In the genomic region with DNA sequence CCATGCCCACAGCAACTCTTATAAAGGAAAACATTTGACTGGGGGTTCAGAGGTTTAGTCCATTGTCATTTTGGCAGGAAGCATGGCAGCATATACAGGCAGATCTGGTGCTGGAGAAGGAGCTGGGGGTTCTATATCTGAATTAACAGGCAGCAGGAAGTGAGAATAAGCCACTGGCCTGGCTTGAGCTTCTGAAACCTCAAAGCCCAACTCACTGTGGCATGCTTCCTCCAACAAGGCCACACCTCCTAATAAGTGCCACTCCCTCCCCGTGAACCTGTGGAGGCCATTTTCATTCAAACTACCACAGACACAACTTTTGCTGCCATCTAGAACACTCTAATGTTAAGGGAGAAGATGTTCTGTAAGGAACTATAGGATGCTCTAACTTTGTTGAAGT, we compare ENCODE assay signal across 35 mouse cellular contexts. TPM values are rescaled to one million over a fixed set of nuclear protein-coding genes. Genes with fewer than 3 reads are reported as not detected.
DNase-seq lines count a peak whose midpoint lies in the region; ATAC-seq and TF ChIP-seq lines count a peak whose summit lies in the region.
"Had no signal": no experiment of that assay in that cellular context is flagged by ENCODE, and none has a peak within 500 bp of the region (broad histone marks: within the 10 kb centered on the region; RNA-seq: fewer than 3 reads in every experiment).

No protein-coding gene starts in this region.

- H3K4me3 ChIP-seq in MEL (ENCODE audit: control insufficient read depth in 1 of 2, insufficient read depth in 1 of 2, low read depth in 2 of 2, low read length in 2 of 2): no peak overlapping the region
- H3K4me3 ChIP-seq in intestine, embryonic 16.5 days (ENCODE audit: low read length): no peak overlapping the region
- H3K4me3 ChIP-seq in gastrocnemius, adult 2 months: no peak overlapping the region
- H3K4me3 ChIP-seq: erythroblast, embryonic 14.5 days; forebrain, embryonic 12.5 days; heart, adult 2 months; heart, embryonic 13.5 days; hindbrain, embryonic 10.5 days; hindbrain, embryonic 15.5 days; kidney, embryonic 15.5 days; left cerebral cortex, adult 2 months; limb, embryonic 12.5 days; liver, embryonic 15.5 days; megakaryocyte, embryonic 14.5 days; midbrain, embryonic 13.5 days had no signal

- intact Hi-C loops in gastrocnemius, adult 2 months (cut with DNase I): no loop called here

- TF ChIP-seq CTCF in MEL (IDR thresholded peaks at IDR 0.05 in 2 of 3, conservative IDR thresholded peaks at IDR 0.05 in 1 of 3; ENCODE audit: control insufficient read depth in 1 of 3, insufficient read depth in 1 of 3, low read depth in 2 of 3, low read length in 3 of 3, poor library complexity in 1 of 3, severe bottlenecking in 1 of 3): no peak
- no peak for TF ChIP-seq CTCF in gastrocnemius, adult 2 months (IDR thresholded peaks at IDR 0.05)

- peak; percentile 72 for ATAC-seq in granulocyte monocyte progenitor cell, adult 5-6 weeks (replicated peaks; ENCODE audit: poor library complexity, severe bottlenecking)
- ATAC-seq in intestine, embryonic 16.5 days: no peak
- ATAC-seq: inflammation-experienced regulatory T-cells, adult 6 months; midbrain, embryonic 13.5 days had no signal

- TF ChIP-seq POLR2A in MEL (IDR thresholded peaks at IDR 0.05; ENCODE audit: control insufficient read depth in 1 of 2, insufficient read depth in 1 of 2, low read depth in 1 of 2, low read length in 2 of 2, poor library complexity in 1 of 2): no peak

- peak; percentile 3 to 14 for DNase-seq in spleen, postnatal 36 days (ENCODE audit: low spot score in 2 of 2)
- DNase-seq in spleen, adult 18-20 months: no peak
- peak; percentile 67 for DNase-seq in MEL (ENCODE audit: low read depth, low spot score)
- no peak for DNase-seq in gastrocnemius, adult 2 months
- DNase-seq in thymus, postnatal 36 days: no peak
- DNase-seq: adrenal gland, postnatal 10 days; cerebellum, adult 11 months; cerebellum, adult 9-10 months; gastrocnemius, postnatal 25 days; heart, adult 2 months; heart, postnatal 10 days; kidney, adult 18-20 months; kidney, postnatal 25 days; lung, embryonic 14.5 days; lung, postnatal 36 days; thymus, adult 18-20 months; thymus, postnatal 25 days had no signal

- no peaks in the 10 kb centered on the region for H3K9me3 ChIP-seq in MEL (replicated peaks; ENCODE audit: insufficient read depth, low read length)
- no peaks in the 10 kb centered on the region for H3K9me3 ChIP-seq in intestine, embryonic 16.5 days (ENCODE audit: control insufficient read depth, low read length)
- H3K9me3 ChIP-seq: forebrain, embryonic 12.5 days; heart, embryonic 13.5 days; hindbrain, embryonic 10.5 days; hindbrain, embryonic 15.5 days; kidney, embryonic 15.5 days; limb, embryonic 12.5 days; liver, embryonic 15.5 days; midbrain, embryonic 13.5 days had no signal

- TF ChIP-seq EP300 in MEL (IDR thresholded peaks at IDR 0.05; ENCODE audit: low read depth in 1 of 2, low read length in 2 of 2): no peak

- no peaks in the 10 kb centered on the region for H3K27me3 ChIP-seq in MEL (ENCODE audit: control insufficient read depth in 1 of 2, insufficient read depth in 2 of 2, low read length in 2 of 2)
- no peaks in the 10 kb centered on the region for H3K27me3 ChIP-seq in intestine, embryonic 16.5 days (replicated peaks; ENCODE audit: control insufficient read depth, insufficient read depth, low read length)
- H3K27me3 ChIP-seq: forebrain, embryonic 12.5 days; heart, embryonic 13.5 days; hindbrain, embryonic 15.5 days; kidney, embryonic 15.5 days; limb, embryonic 12.5 days; liver, embryonic 15.5 days; megakaryocyte, embryonic 14.5 days; midbrain, embryonic 13.5 days had no signal

- H3K4me2 ChIP-seq in intestine, embryonic 16.5 days (ENCODE audit: low read depth, low read length): no peak overlapping the region
- H3K4me2 ChIP-seq: forebrain, embryonic 12.5 days; heart, embryonic 13.5 days; hindbrain, embryonic 15.5 days; kidney, embryonic 15.5 days; limb, embryonic 12.5 days; liver, embryonic 15.5 days; lung, embryonic 14.5 days; midbrain, embryonic 13.5 days had no signal

- H3K9ac ChIP-seq in MEL (ENCODE audit: control insufficient read depth, low read depth, low read length, poor library complexity, severe bottlenecking): no peak overlapping the region
- no peak overlapping the region for H3K9ac ChIP-seq in intestine, embryonic 16.5 days (ENCODE audit: low read depth, low read length)
- H3K9ac ChIP-seq: forebrain, embryonic 12.5 days; heart, embryonic 13.5 days; hindbrain, embryonic 15.5 days; kidney, embryonic 15.5 days; limb, embryonic 12.5 days; liver, embryonic 15.5 days; lung, embryonic 14.5 days; midbrain, embryonic 13.5 days had no signal

- no peaks in the 10 kb centered on the region for H3K79me2 ChIP-seq in MEL (ENCODE audit: control insufficient read depth, insufficient read depth, low read length, poor library complexity)

- 0 out of 4 replicates have a peak, but pooled peaks cover 0 to 2% of the 10 kb centered on the region in 2 experiments for H3K36me3 ChIP-seq in MEL (ENCODE audit: control insufficient read depth in 1 of 2, insufficient read depth in 2 of 2, low read length in 2 of 2)
- no peaks in the 10 kb centered on the region for H3K36me3 ChIP-seq in intestine, embryonic 16.5 days (ENCODE audit: control insufficient read depth, insufficient read depth, low read length)
- H3K36me3 ChIP-seq: forebrain, embryonic 12.5 days; heart, embryonic 13.5 days; hindbrain, embryonic 10.5 days; hindbrain, embryonic 15.5 days; kidney, embryonic 15.5 days; limb, embryonic 12.5 days; liver, embryonic 15.5 days; midbrain, embryonic 13.5 days had no signal

- H3K4me1 ChIP-seq in MEL (ENCODE audit: control insufficient read depth in 1 of 2, insufficient read depth in 2 of 2, low read length in 2 of 2): no peaks in the 10 kb centered on the region; a peak in 1 of 4 replicates
- no peaks in the 10 kb centered on the region for H3K4me1 ChIP-seq in intestine, embryonic 16.5 days (ENCODE audit: control insufficient read depth, insufficient read depth, low read length)
- H3K4me1 ChIP-seq: forebrain, embryonic 12.5 days; heart, embryonic 13.5 days; hindbrain, embryonic 10.5 days; hindbrain, embryonic 15.5 days; limb, embryonic 12.5 days; liver, embryonic 15.5 days; midbrain, embryonic 13.5 days had no signal

- WGBS in intestine, embryonic 16.5 days: 84% methylated on average over 1 of the region's 1 CpGs

- no peak for TF ChIP-seq RAD21 in MEL (IDR thresholded peaks at IDR 0.05; ENCODE audit: low read depth, low read length)

- no peak overlapping the region for H3K27ac ChIP-seq in MEL (ENCODE audit: control insufficient read depth, low read depth, low read length)
- H3K27ac ChIP-seq in intestine, embryonic 16.5 days (ENCODE audit: low read length): no peak overlapping the region
- no peak overlapping the region for H3K27ac ChIP-seq in gastrocnemius, adult 2 months
- H3K27ac ChIP-seq: forebrain, embryonic 12.5 days; heart, adult 2 months; heart, embryonic 13.5 days; hindbrain, embryonic 10.5 days; hindbrain, embryonic 15.5 days; kidney, embryonic 15.5 days; left cerebral cortex, adult 2 months; limb, embryonic 12.5 days; liver, embryonic 15.5 days; midbrain, embryonic 13.5 days had no signal

TF ChIP-seq in MEL, 35 proteins besides CTCF, POLR2A, EP300 and RAD21 (continues in another document):
- no peak for TF ChIP-seq HCFC1 (IDR thresholded peaks at IDR 0.05; ENCODE audit: low read depth, low read length)
- no peak for TF ChIP-seq MYB (IDR thresholded peaks at IDR 0.05; ENCODE audit: low read depth, low read length)

RNA-seq across cellular contexts. Expression of a gene that starts 6.5 kb away (rescaled TPM):
- total RNA-seq in MEL (2012; rRNA removed): 0.98 and 1.3 TPM in 2 replicates
- 1 to 10 TPM in 1 of 2 experiments, not detected in 1; 1.7 TPM for polyA plus RNA-seq in MEL (2012; ENCODE audit: insufficient read depth in 1 of 2, insufficient read length in 2 of 2, low read depth in 1 of 2, low replicate concordance in 2 of 2, missing spikeins in 1 of 2)
- 1.5 and 4.1 TPM in 2 replicates for total RNA-seq in granulocyte monocyte progenitor cell, adult 5-6 weeks (2014; fragmentation: Nextera tagmentation)
- 0.77 and 0.78 TPM in 2 replicates for total RNA-seq in granulocyte monocyte progenitor cell, adult 5-6 weeks (2017)
- 2.4 and 3.4 TPM in 2 replicates for polyA plus RNA-seq in intestine, embryonic 16.5 days (2015; fragmentation: Nextera tagmentation; extraction: Ambion mirVana)
- total RNA-seq in gastrocnemius, adult 2 months (2021): 1 to 10 TPM; 9.8 to 10.0 TPM
- total RNA-seq: monocyte, adult 5-6 weeks had no signal
- polyA plus RNA-seq: erythroblast, embryonic 14.5 days had no signal

RNA-seq across cellular contexts. Expression of a gene that starts 7.2 kb away (rescaled TPM):
- 2.7 and 3.2 TPM in 2 replicates for total RNA-seq in MEL (2012; rRNA removed)
- polyA plus RNA-seq in MEL (2012; ENCODE audit: insufficient read depth in 1 of 2, insufficient read length in 2 of 2, low read depth in 1 of 2, low replicate concordance in 2 of 2, missing spikeins in 1 of 2): 1 to 10 TPM in 1 of 2 experiments, not detected in 1; 3.3 TPM
- 0.68 and 2.2 TPM in 2 replicates for total RNA-seq in granulocyte monocyte progenitor cell, adult 5-6 weeks (2014; fragmentation: Nextera tagmentation)
- total RNA-seq in granulocyte monocyte progenitor cell, adult 5-6 weeks (2017): 0.22 and 0.31 TPM in 2 replicates
- polyA plus RNA-seq in intestine, embryonic 16.5 days (2015; fragmentation: Nextera tagmentation; extraction: Ambion mirVana): 2.5 and 3.2 TPM in 2 replicates
- 1 to 10 TPM; 1.7 to 2.5 TPM for total RNA-seq in gastrocnemius, adult 2 months (2021)
- polyA plus RNA-seq: erythroblast, embryonic 14.5 days had no signal

RNA-seq across cellular contexts. Expression of a gene that starts 38.6 kb away (rescaled TPM):
- not detected in 2 replicates for total RNA-seq in MEL (2012; rRNA removed)
- polyA plus RNA-seq in MEL (2012; ENCODE audit: insufficient read depth in 1 of 2, insufficient read length in 2 of 2, low read depth in 1 of 2, low replicate concordance in 2 of 2, missing spikeins in 1 of 2): not detected
- not detected in 2 replicates for total RNA-seq in granulocyte monocyte progenitor cell, adult 5-6 weeks (2014; fragmentation: Nextera tagmentation)
- not detected in 2 replicates for total RNA-seq in granulocyte monocyte progenitor cell, adult 5-6 weeks (2017)
- 0.21 and 0.28 TPM in 2 replicates for polyA plus RNA-seq in intestine, embryonic 16.5 days (2015; fragmentation: Nextera tagmentation; extraction: Ambion mirVana)
- under 1 TPM in 1 of 2 experiments, not detected in 1; 0.17 TPM for total RNA-seq in gastrocnemius, adult 2 months (2021)
- total RNA-seq: gastrocnemius, postnatal 25 days; heart, adult 2 months; heart, postnatal 10 days; liver, adult 2 months; monocyte, adult 5-6 weeks had no signal
- polyA plus RNA-seq: embryonic facial prominence, embryonic 14.5 days; erythroblast, embryonic 14.5 days; forebrain, embryonic 12.5 days; heart, adult 2 months; heart, embryonic 13.5 days; inflammation-experienced regulatory T-cells, adult 6 months; kidney, embryonic 15.5 days; limb, embryonic 12.5 days; liver, adult 2 months; lung, embryonic 14.5 days; midbrain, embryonic 13.5 days; stomach, embryonic 16.5 days had no signal

RNA-seq across cellular contexts. Expression of a gene that starts 40.6 kb away (rescaled TPM):
- 0.10 and 0.31 TPM in 2 replicates for total RNA-seq in MEL (2012; rRNA removed)
- polyA plus RNA-seq in MEL (2012; ENCODE audit: insufficient read depth in 1 of 2, insufficient read length in 2 of 2, low read depth in 1 of 2, low replicate concordance in 2 of 2, missing spikeins in 1 of 2): under 1 TPM in 1 of 2 experiments, not detected in 1; 0.46 TPM
- 0.26 and 0.47 TPM in 2 replicates for total RNA-seq in granulocyte monocyte progenitor cell, adult 5-6 weeks (2014; fragmentation: Nextera tagmentation)
- 0.17 TPM in 1 of 2 replicates, not detected in the other for total RNA-seq in granulocyte monocyte progenitor cell, adult 5-6 weeks (2017)
- 0.34 and 0.67 TPM in 2 replicates for polyA plus RNA-seq in intestine, embryonic 16.5 days (2015; fragmentation: Nextera tagmentation; extraction: Ambion mirVana)
- total RNA-seq in gastrocnemius, adult 2 months (2021): under 1 TPM; 0.10 to 0.17 TPM
- polyA plus RNA-seq: liver, adult 2 months had no signal

RNA-seq across cellular contexts. Expression of a gene that starts 55.7 kb away (rescaled TPM):
- not detected in 2 replicates for total RNA-seq in MEL (2012; rRNA removed)
- polyA plus RNA-seq in MEL (2012; ENCODE audit: insufficient read depth in 1 of 2, insufficient read length in 2 of 2, low read depth in 1 of 2, low replicate concordance in 2 of 2, missing spikeins in 1 of 2): not detected
- not detected in 2 replicates for total RNA-seq in granulocyte monocyte progenitor cell, adult 5-6 weeks (2014; fragmentation: Nextera tagmentation)
- total RNA-seq in granulocyte monocyte progenitor cell, adult 5-6 weeks (2017): not detected in 2 replicates
- polyA plus RNA-seq in intestine, embryonic 16.5 days (2015; fragmentation: Nextera tagmentation; extraction: Ambion mirVana): 7.0 and 11.7 TPM in 2 replicates
- total RNA-seq in gastrocnemius, adult 2 months (2021): not detected
- total RNA-seq: gastrocnemius, postnatal 25 days; monocyte, adult 5-6 weeks had no signal
- polyA plus RNA-seq: inflammation-experienced regulatory T-cells, adult 6 months had no signal

Comparison
In these comparisons a context has a peak if more than half of its experiments do, and no peak if none do; other contexts are left out.
1. DNase-seq: peak in spleen, postnatal 36 days (2 of 2) and MEL (single experiment); none in spleen, adult 18-20 months (0 of 2), gastrocnemius, adult 2 months (single experiment) and thymus, postnatal 36 days (0 of 2).